Mouse (Mus musculus): ENCODE measurements around the gene RPS10-NUDT3. TPM values are rescaled to one million over a fixed set of nuclear protein-coding genes. Genes with fewer than 3 reads are reported as not detected.

RPS10-NUDT3 gene
- polyA plus RNA-seq, 1 experiment from 2014 or later = not detected

- Histone ChIP-seq H3K4me2 (replicated peaks) (no peak overlapping the region), H3K27me3 (no peaks in the 10 kb centered on the region), H3K9ac (replicated peaks) (no peak overlapping the region; the same call in 1 of the 2 replicates), H3K27ac (peak overlapping the region; percentile 19; the same call in 1 of the 2 replicates), H3K36me3 (peaks cover 18% of the 10 kb centered on the region), H3K4me1 (replicated peaks) (peaks cover 56% of the 10 kb centered on the region), H3K4me3 (replicated peaks) (no peak overlapping the region), H3K9me3 (no peaks in the 10 kb centered on the region)
- 68% methylated on average over 5 of the region's 5 CpGs for WGBS
- no peak for ATAC-seq
These were observed 34.2 kb downstream of the RPS10-NUDT3 start for GRCm38 (mm10) chr17:27600869-27601268.

GRCm38 (mm10) chr17:27600286-27600685 is 34.7 kb downstream of the RPS10-NUDT3 start:
- WGBS = 91% methylated on average over 3 of the region's 3 CpGs
- Histone ChIP-seq H3K4me2 (replicated peaks) (no peak overlapping the region), H3K9me3 (no peaks in the 10 kb centered on the region), H3K27me3 (no peaks in the 10 kb centered on the region), H3K4me1 (replicated peaks) (peaks cover 54% of the 10 kb centered on the region), H3K9ac (replicated peaks) (no peak overlapping the region), H3K36me3 (peaks cover 23% of the 10 kb centered on the region), H3K4me3 (replicated peaks) (no peak overlapping the region), H3K27ac (no peak overlapping the region)
- no peak for ATAC-seq

GRCm38 (mm10) chr17:27596376-27597190 is 38.4 kb downstream of the RPS10-NUDT3 start:
- Histone ChIP-seq H3K9ac (replicated peaks) (no peak overlapping the region), H3K27me3 (no peaks in the 10 kb centered on the region), H3K4me1 (replicated peaks) (peaks cover 19% of the 10 kb centered on the region), H3K4me3 (replicated peaks) (no peak overlapping the region), H3K27ac (0 out of 2 replicates have a peak overlapping the region, but pooled peaks have one; percentile 19), H3K9me3 (no peaks in the 10 kb centered on the region), H3K4me2 (replicated peaks) (no peak overlapping the region), H3K36me3 (peaks cover 49% of the 10 kb centered on the region)
- ATAC-seq = no peak
- 88% methylated on average over 21 of the region's 21 CpGs for WGBS

- H3K27me3 ChIP-seq = no peaks in the 10 kb centered on the region
- 0 out of 2 replicates have a peak overlapping the region, but pooled peaks have one; percentile 19 for H3K27ac ChIP-seq
- H3K4me2 ChIP-seq (replicated peaks) = no peak overlapping the region
- H3K4me1 ChIP-seq (replicated peaks) = peaks cover 12% of the 10 kb centered on the region
- H3K36me3 ChIP-seq = peaks cover 55% of the 10 kb centered on the region
- H3K9me3 ChIP-seq = no peaks in the 10 kb centered on the region
- ATAC-seq = no peak
- no peak overlapping the region for H3K9ac ChIP-seq (replicated peaks)
- no peak overlapping the region for H3K4me3 ChIP-seq (replicated peaks)
- 90% methylated on average over 15 of the region's 15 CpGs for WGBS
These were observed 39.2 kb downstream of the RPS10-NUDT3 start for GRCm38 (mm10) chr17:27595659-27596375.

GRCm38 (mm10) chr17:27592565-27592910 is 42.5 kb downstream of the RPS10-NUDT3 start:
- Histone ChIP-seq H3K36me3 (peaks cover 83% of the 10 kb centered on the region), H3K9ac (replicated peaks) (no peak overlapping the region), H3K4me3 (replicated peaks) (no peak overlapping the region), H3K9me3 (no peaks in the 10 kb centered on the region), H3K4me1 (replicated peaks) (peaks cover 3% of the 10 kb centered on the region; the same call in 1 of the 2 replicates), H3K27ac (no peak overlapping the region), H3K27me3 (no peaks in the 10 kb centered on the region), H3K4me2 (replicated peaks) (no peak overlapping the region)
- 98% methylated on average over 7 of the region's 7 CpGs for WGBS
- ATAC-seq = no peak

GRCm38 (mm10) chr17:27591826-27592564 is 43.0 kb downstream of the RPS10-NUDT3 start:
- peaks cover 7% of the 10 kb centered on the region for H3K4me1 ChIP-seq (replicated peaks)
- H3K4me3 ChIP-seq (replicated peaks) = no peak overlapping the region
- H3K27me3 ChIP-seq = no peaks in the 10 kb centered on the region
- no peak overlapping the region for H3K27ac ChIP-seq
- no peak overlapping the region for H3K4me2 ChIP-seq (replicated peaks)
- no peak for ATAC-seq
- H3K9me3 ChIP-seq = no peaks in the 10 kb centered on the region
- H3K36me3 ChIP-seq = peaks cover 89% of the 10 kb centered on the region
- 90% methylated on average over 12 of the region's 12 CpGs for WGBS
- H3K9ac ChIP-seq (replicated peaks) = no peak overlapping the region

GRCm38 (mm10) chr17:27588231-27588630 is 46.8 kb downstream of the RPS10-NUDT3 start:
- no peak overlapping the region for H3K27ac ChIP-seq
- peaks cover 11% of the 10 kb centered on the region for H3K4me1 ChIP-seq (replicated peaks)
- 85% methylated on average over 8 of the region's 8 CpGs for WGBS
- H3K36me3 ChIP-seq = peaks cover 85% of the 10 kb centered on the region
- no peak overlapping the region for H3K4me3 ChIP-seq (replicated peaks)
- H3K9me3 ChIP-seq = no peaks in the 10 kb centered on the region
- H3K9ac ChIP-seq (replicated peaks) = no peak overlapping the region
- ATAC-seq = no peak
- no peaks in the 10 kb centered on the region for H3K27me3 ChIP-seq
- H3K4me2 ChIP-seq (replicated peaks) = no peak overlapping the region

- WGBS = 84% methylated on average over 12 of the region's 12 CpGs
- no peak overlapping the region for H3K4me3 ChIP-seq (replicated peaks)
- peaks cover 11% of the 10 kb centered on the region for H3K4me1 ChIP-seq (replicated peaks)
- no peak overlapping the region for H3K9ac ChIP-seq (replicated peaks)
- peaks cover 85% of the 10 kb centered on the region for H3K36me3 ChIP-seq
- no peak overlapping the region for H3K27ac ChIP-seq
- no peaks in the 10 kb centered on the region for H3K9me3 ChIP-seq
- no peak for ATAC-seq
- H3K27me3 ChIP-seq = no peaks in the 10 kb centered on the region
- H3K4me2 ChIP-seq (replicated peaks) = no peak overlapping the region
These were observed 47.8 kb downstream of the RPS10-NUDT3 start for GRCm38 (mm10) chr17:27587252-27587651.

GRCm38 (mm10) chr17:27586661-27587060 is 48.4 kb downstream of the RPS10-NUDT3 start:
- WGBS = 61% methylated on average over 9 of the region's 9 CpGs
- H3K36me3 ChIP-seq = peaks cover 88% of the 10 kb centered on the region
- H3K27me3 ChIP-seq = no peaks in the 10 kb centered on the region
- no peak overlapping the region for H3K4me2 ChIP-seq (replicated peaks)
- peaks cover 11% of the 10 kb centered on the region for H3K4me1 ChIP-seq (replicated peaks)
- H3K9me3 ChIP-seq = no peaks in the 10 kb centered on the region
- H3K27ac ChIP-seq = no peak overlapping the region
- no peak for ATAC-seq
- H3K9ac ChIP-seq (replicated peaks) = no peak overlapping the region
- no peak overlapping the region for H3K4me3 ChIP-seq (replicated peaks)

GRCm38 (mm10) chr17:27583185-27583894 is 51.7 kb downstream of the RPS10-NUDT3 start:
- no peak for ATAC-seq
- no peak overlapping the region for H3K4me3 ChIP-seq (replicated peaks)
- WGBS = 91% methylated on average over 13 of the region's 13 CpGs
- H3K9ac ChIP-seq (replicated peaks) = no peak overlapping the region
- H3K4me2 ChIP-seq (replicated peaks) = no peak overlapping the region
- peaks cover 92% of the 10 kb centered on the region for H3K36me3 ChIP-seq
- no peaks in the 10 kb centered on the region for H3K9me3 ChIP-seq
- H3K4me1 ChIP-seq (replicated peaks) = peaks cover 11% of the 10 kb centered on the region
- no peaks in the 10 kb centered on the region for H3K27me3 ChIP-seq
- H3K27ac ChIP-seq = no peak overlapping the region

GRCm38 (mm10) chr17:27580392-27581068 is 54.5 kb downstream of the RPS10-NUDT3 start:
- no peak for ATAC-seq

More at GRCm38 (mm10) chr17:27580392-27581068, 54.5 kb downstream of the RPS10-NUDT3 start:
- 90% methylated on average over 18 of the region's 20 CpGs for WGBS
- Histone ChIP-seq H3K9me3 (no peaks in the 10 kb centered on the region), H3K27me3 (no peaks in the 10 kb centered on the region), H3K4me2 (replicated peaks) (no peak overlapping the region), H3K9ac (replicated peaks) (no peak overlapping the region), H3K4me3 (replicated peaks) (no peak overlapping the region), H3K36me3 (peaks cover 91% of the 10 kb centered on the region), H3K27ac (no peak overlapping the region), H3K4me1 (replicated peaks) (no peaks in the 10 kb centered on the region)

Data from midbrain, embryonic 13.5 days (tissue).